Comparison of ENCODE assay signal across 7 mouse cellular contexts in genomic region chr11:59209003-59209441, GRCm38 (mm10). TPM values are rescaled to one million over a fixed set of nuclear protein-coding genes. Genes with fewer than 3 reads are reported as not detected.
A peak's percentile ranks its signal among the peaks of the same experiment; 100 is the strongest.
DNase-seq lines count a peak whose midpoint lies in the region; ATAC-seq and TF ChIP-seq lines count a peak whose summit lies in the region.

No protein-coding gene starts in this region.

- no peaks in the 10 kb centered on the region for H3K27me3 ChIP-seq in forebrain, embryonic 14.5 days (replicated peaks; ENCODE audit: control insufficient read depth, insufficient read depth, low read length)
- no peaks in the 10 kb centered on the region for H3K27me3 ChIP-seq in hindbrain, embryonic 11.5 days (ENCODE audit: control insufficient read depth, insufficient read depth, low read length)
- no peaks in the 10 kb centered on the region for H3K27me3 ChIP-seq in megakaryocyte, embryonic 14.5 days (replicated peaks)
- H3K27me3 ChIP-seq in small intestine, adult 2 months (ENCODE audit: control insufficient read depth, insufficient read depth, low read length), result no peaks in the 10 kb centered on the region

- peak overlapping the region; percentile 87; the same call in 1 of the 2 replicates for H3K27ac ChIP-seq in forebrain, embryonic 14.5 days (ENCODE audit: low read depth, low read length)
- H3K27ac ChIP-seq in hindbrain, embryonic 11.5 days (ENCODE audit: low read depth, low read length), result peak overlapping the region; percentile 86; the same call in 1 of the 2 replicates
- H3K27ac ChIP-seq in small intestine, adult 2 months (ENCODE audit: insufficient read depth, low read depth, low read length), result peak overlapping the region; percentile 71

- H3K4me3 ChIP-seq in forebrain, embryonic 14.5 days (ENCODE audit: low read depth, low read length), result peak overlapping the region; percentile 78
- peak overlapping the region; percentile 91 for H3K4me3 ChIP-seq in hindbrain, embryonic 11.5 days (ENCODE audit: low read depth, low read length)
- H3K4me3 ChIP-seq in megakaryocyte, embryonic 14.5 days (replicated peaks), result peak overlapping the region; percentile 94
- H3K4me3 ChIP-seq in small intestine, adult 2 months (ENCODE audit: low read depth, low read length), result peak overlapping the region; percentile 89

- 0 out of 2 replicates have a peak, but pooled peaks have one; percentile 22 for TF ChIP-seq POLR2A in small intestine, adult 2 months (IDR thresholded peaks at IDR 0.05; ENCODE audit: low read depth, low read length)

- H3K36me3 ChIP-seq in forebrain, embryonic 14.5 days (ENCODE audit: control insufficient read depth, insufficient read depth, low read length), result peaks cover 61% of the 10 kb centered on the region
- 0 out of 2 replicates have a peak, but pooled peaks cover 5% of the 10 kb centered on the region for H3K36me3 ChIP-seq in hindbrain, embryonic 11.5 days (ENCODE audit: control insufficient read depth, insufficient read depth, low read length)
- H3K36me3 ChIP-seq in megakaryocyte, embryonic 14.5 days (replicated peaks; ENCODE audit: low read length), result peaks cover 66% of the 10 kb centered on the region
- peaks cover 50% of the 10 kb centered on the region for H3K36me3 ChIP-seq in small intestine, adult 2 months (ENCODE audit: control insufficient read depth, insufficient read depth, low read length)

- peak; percentile 32 for ATAC-seq in forebrain, embryonic 14.5 days
- peak; percentile 52 for ATAC-seq in hindbrain, embryonic 11.5 days (ENCODE audit: low FRiP score)

- H3K4me2 ChIP-seq in forebrain, embryonic 14.5 days (ENCODE audit: low read length), result peak overlapping the region; percentile 73
- H3K4me2 ChIP-seq in hindbrain, embryonic 11.5 days (replicated peaks; ENCODE audit: low read depth, low read length), result peak overlapping the region; percentile 82

- peaks cover 5% of the 10 kb centered on the region; the same call in 1 of the 2 replicates for H3K4me1 ChIP-seq in forebrain, embryonic 14.5 days (ENCODE audit: control insufficient read depth, insufficient read depth, low read length)
- no peaks in the 10 kb centered on the region for H3K4me1 ChIP-seq in hindbrain, embryonic 11.5 days (replicated peaks; ENCODE audit: control insufficient read depth, insufficient read depth, low read length)
- H3K4me1 ChIP-seq in megakaryocyte, embryonic 14.5 days, result peaks cover 63% of the 10 kb centered on the region
- H3K4me1 ChIP-seq in small intestine, adult 2 months (ENCODE audit: control insufficient read depth, insufficient read depth, insufficient read length, low read length), result peaks cover 10% of the 10 kb centered on the region

- H3K9me3 ChIP-seq in forebrain, embryonic 14.5 days (replicated peaks; ENCODE audit: control insufficient read depth, low read length), result no peaks in the 10 kb centered on the region
- no peaks in the 10 kb centered on the region for H3K9me3 ChIP-seq in hindbrain, embryonic 11.5 days (ENCODE audit: control insufficient read depth, low read length)
- H3K9me3 ChIP-seq in megakaryocyte, embryonic 14.5 days, result no peaks in the 10 kb centered on the region

- H3K9ac ChIP-seq in forebrain, embryonic 14.5 days (ENCODE audit: low read length), result peak overlapping the region; percentile 87
- peak overlapping the region; percentile 88 for H3K9ac ChIP-seq in hindbrain, embryonic 11.5 days (ENCODE audit: low read depth, low read length)

- DNase-seq in NIH3T3 (ENCODE audit: low read depth), result peak; percentile 80
- DNase-seq in cerebellum, adult 11 months, result peak; percentile 57
- peak; percentile 66 for DNase-seq in forebrain, embryonic 14.5 days (ENCODE audit: low spot score)
- DNase-seq in hindbrain, embryonic 11.5 days (ENCODE audit: low spot score), result peak; percentile 80
- peak; percentile 50 to 54 for DNase-seq in layer of hippocampus, postnatal 36 days

- TF ChIP-seq CTCF in small intestine, adult 2 months (IDR thresholded peaks at IDR 0.05; ENCODE audit: extremely low read depth, insufficient read length, insufficient replicate concordance, low read depth, low read length), result peak; percentile 68; the same call in 1 of the 2 replicates

- 12% methylated on average over 18 of the region's 18 CpGs for WGBS in forebrain, embryonic 14.5 days
- 12% methylated on average over 18 of the region's 18 CpGs for WGBS in hindbrain, embryonic 11.5 days
- 5% methylated on average over 18 of the region's 18 CpGs for WGBS in small intestine, adult 2 months

RNA-seq across cellular contexts. Expression of gene 2310033P09Rik, which starts 0.9 kb away (rescaled TPM):
- 27.7 and 30.5 TPM in 2 replicates for polyA plus RNA-seq in forebrain, embryonic 14.5 days (2014; fragmentation: Nextera tagmentation; extraction: Ambion mirVana)
- polyA plus RNA-seq in hindbrain, embryonic 11.5 days (2014; fragmentation: Nextera tagmentation; extraction: Ambion mirVana), result 33.4 and 40.9 TPM in 2 replicates
- 10 to 100 TPM; 24.0 to 25.2 TPM for total RNA-seq in layer of hippocampus, postnatal 36 days (2021)
- 11.5 and 33.5 TPM in 2 replicates for polyA plus RNA-seq in megakaryocyte, embryonic 14.5 days (2012; ENCODE audit: insufficient read depth, low replicate concordance)
- 7.6 and 16.0 TPM in 2 replicates for polyA plus RNA-seq in small intestine, adult 2 months (2012; rRNA removed)

RNA-seq across cellular contexts. Expression of gene Mrpl55, which starts 6.7 kb away (rescaled TPM):
- polyA plus RNA-seq in forebrain, embryonic 14.5 days (2014; fragmentation: Nextera tagmentation; extraction: Ambion mirVana), result 109 and 119 TPM in 2 replicates
- 87.4 and 96.7 TPM in 2 replicates for polyA plus RNA-seq in hindbrain, embryonic 11.5 days (2014; fragmentation: Nextera tagmentation; extraction: Ambion mirVana)
- 10 to 100 TPM; 33.2 to 38.3 TPM for total RNA-seq in layer of hippocampus, postnatal 36 days (2021)
- polyA plus RNA-seq in megakaryocyte, embryonic 14.5 days (2012; ENCODE audit: insufficient read depth, low replicate concordance), result 22.0 and 34.5 TPM in 2 replicates
- 32.5 and 36.0 TPM in 2 replicates for polyA plus RNA-seq in small intestine, adult 2 months (2012; rRNA removed)

RNA-seq across cellular contexts. Expression of gene Guk1, which starts 17.0 kb away (rescaled TPM):
- 198 and 199 TPM in 2 replicates for polyA plus RNA-seq in forebrain, embryonic 14.5 days (2014; fragmentation: Nextera tagmentation; extraction: Ambion mirVana)
- 105 and 107 TPM in 2 replicates for polyA plus RNA-seq in hindbrain, embryonic 11.5 days (2014; fragmentation: Nextera tagmentation; extraction: Ambion mirVana)
- total RNA-seq in layer of hippocampus, postnatal 36 days (2021), result 100 to 1,000 TPM; 127 to 155 TPM
- 19.3 TPM in 1 of 2 replicates, not detected in the other for polyA plus RNA-seq in megakaryocyte, embryonic 14.5 days (2012; ENCODE audit: insufficient read depth, low replicate concordance)
- 284 and 285 TPM in 2 replicates for polyA plus RNA-seq in small intestine, adult 2 months (2012; rRNA removed)

RNA-seq across cellular contexts. Expression of gene Arf1, which starts 19.0 kb away (rescaled TPM):
- 666 and 687 TPM in 2 replicates for polyA plus RNA-seq in forebrain, embryonic 14.5 days (2014; fragmentation: Nextera tagmentation; extraction: Ambion mirVana)
- 610 and 623 TPM in 2 replicates for polyA plus RNA-seq in hindbrain, embryonic 11.5 days (2014; fragmentation: Nextera tagmentation; extraction: Ambion mirVana)
- total RNA-seq in layer of hippocampus, postnatal 36 days (2021), result 100 to 1,000 TPM; 489 to 533 TPM
- polyA plus RNA-seq in megakaryocyte, embryonic 14.5 days (2012; ENCODE audit: insufficient read depth, low replicate concordance), result 222 and 240 TPM in 2 replicates
- polyA plus RNA-seq in small intestine, adult 2 months (2012; rRNA removed), result 472 and 885 TPM in 2 replicates

RNA-seq across cellular contexts. Expression of gene Gjc2, which starts 26.0 kb away (rescaled TPM):
- 0.10 TPM in 1 of 2 replicates, not detected in the other for polyA plus RNA-seq in forebrain, embryonic 14.5 days (2014; fragmentation: Nextera tagmentation; extraction: Ambion mirVana)
- polyA plus RNA-seq in hindbrain, embryonic 11.5 days (2014; fragmentation: Nextera tagmentation; extraction: Ambion mirVana), result not detected in 2 replicates
- total RNA-seq in layer of hippocampus, postnatal 36 days (2021), result 10 to 100 TPM; 15.7 to 16.9 TPM
- polyA plus RNA-seq in megakaryocyte, embryonic 14.5 days (2012; ENCODE audit: insufficient read depth, low replicate concordance), result 0.03 TPM in 1 of 2 replicates, not detected in the other
- polyA plus RNA-seq in small intestine, adult 2 months (2012; rRNA removed), result 4.6 TPM in 2 replicates

Comparison
In these comparisons a context has a peak if more than half of its experiments do, and no peak if none do; other contexts are left out.
1. Peak in every context shown above with its lines: DNase-seq, ATAC-seq, H3K4me3 ChIP-seq and H3K27ac ChIP-seq.